Mouse (Mus musculus) granulocyte monocyte progenitor cell, adult 5-6 weeks (primary cell): ENCODE results near the gene Scml4. TPM values are rescaled to one million over a fixed set of nuclear protein-coding genes. Genes with fewer than 3 reads are reported as not detected.

Source experiments
- ATAC-seq: replicated peaks from 2 replicates; pipeline ENCODE4 v1.8.0; 2016; ENCODE audit warnings: mild to moderate bottlenecking, moderate TSS enrichment, inconsistent platforms; ENCODE audit not compliant: poor library complexity, severe bottlenecking
- total RNA-seq, 2 experiments: library from RNA; stranded (forward) in 1 of 2; stranded (reverse) in 1 of 2; fragments of 200-712, 200-1000 nt in 1 of 2; fragments of >200 nt in 1 of 2; fragmentation: Nextera tagmentation in 1 of 2; gene quantifications; 2 replicates each; pipeline ENCODE4 v1.2.3; 2014 to 2017

Gene Scml4
- total RNA-seq (2014; fragmentation: Nextera tagmentation) = not detected in 2 replicates
- total RNA-seq (2017) = 0.05 TPM in 1 of 2 replicates, not detected in the other

DNA sequence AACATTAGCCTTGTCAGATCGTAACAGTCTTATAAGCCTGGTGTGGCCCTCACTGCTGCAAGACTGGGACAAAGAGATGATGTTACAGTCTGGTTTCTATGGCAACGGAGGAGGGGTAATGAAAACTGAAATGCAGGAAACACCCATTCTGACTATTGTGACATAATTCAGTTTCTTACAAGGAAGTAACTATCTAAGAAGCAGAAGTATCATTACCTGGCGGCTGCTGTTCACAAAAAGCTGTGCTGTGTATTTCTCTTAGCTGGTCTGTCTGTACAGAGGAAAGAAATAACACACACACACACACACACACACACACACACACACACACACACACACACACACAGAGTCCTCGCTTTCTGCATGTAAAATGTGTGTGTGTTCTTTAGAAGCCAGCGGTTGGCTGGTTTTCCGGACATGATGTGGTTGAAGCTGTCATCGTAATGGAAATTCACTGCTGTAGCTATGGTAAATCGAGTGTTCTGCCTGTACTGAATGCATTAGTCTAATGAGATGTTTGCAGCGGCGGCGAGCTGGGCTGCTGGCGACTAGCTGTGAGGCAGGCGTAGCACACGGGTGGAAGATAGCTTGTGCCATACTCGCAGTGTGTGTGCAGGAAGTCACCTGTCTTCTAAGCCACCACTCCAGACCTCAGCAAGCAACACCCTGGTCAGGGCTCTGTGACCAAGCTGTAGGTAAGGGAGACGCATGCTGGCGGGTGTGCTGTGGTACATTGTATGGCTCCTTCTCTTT is at the start of gene Scml4:
Gene Scml4, plus strand, starts transcription at position 212 of the 753 bp plus-strand sequence.
- peak; percentile 86 for ATAC-seq

DNA sequence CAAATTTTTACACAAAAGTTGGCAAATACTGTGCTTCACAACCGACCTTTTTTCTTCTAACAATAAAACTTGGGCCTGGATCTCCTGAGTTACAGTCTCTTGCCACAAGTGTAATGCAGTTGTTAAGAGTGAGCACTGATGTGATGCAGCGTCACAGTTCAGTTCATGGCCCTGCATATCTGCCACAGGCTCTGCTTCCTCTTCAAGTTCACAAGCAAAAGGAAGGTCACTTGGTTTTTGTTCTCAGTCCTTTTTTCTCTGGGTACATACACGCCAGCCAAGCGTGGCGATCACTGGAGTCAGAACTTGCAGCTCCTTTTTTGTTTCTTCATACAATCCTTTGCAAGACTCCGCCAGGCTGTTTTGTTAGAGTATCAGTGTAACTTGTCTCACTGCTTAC is 34.2 kb upstream of the Scml4 start:
- no peak for ATAC-seq

DNA sequence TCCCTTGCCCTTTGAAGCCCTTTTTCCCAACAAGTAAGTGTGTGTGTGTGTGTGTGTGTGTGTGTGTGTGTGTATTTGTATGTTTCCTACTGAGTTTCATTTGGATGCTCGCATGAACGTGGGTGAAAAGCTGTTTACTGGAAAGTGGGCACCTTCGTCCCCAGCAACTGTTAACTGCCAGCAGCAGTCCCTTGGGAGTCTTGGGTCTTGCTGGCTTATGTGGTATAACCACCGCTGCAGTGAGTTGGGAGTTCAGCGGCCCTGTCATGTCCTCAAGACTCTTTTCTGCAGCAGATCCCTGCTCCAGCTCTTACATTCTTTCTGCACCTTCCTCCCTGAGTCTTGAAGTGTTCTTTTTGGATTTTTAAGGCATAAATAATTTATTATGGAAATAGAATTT is 33.0 kb upstream of the Scml4 start:
- ATAC-seq = no peak

DNA sequence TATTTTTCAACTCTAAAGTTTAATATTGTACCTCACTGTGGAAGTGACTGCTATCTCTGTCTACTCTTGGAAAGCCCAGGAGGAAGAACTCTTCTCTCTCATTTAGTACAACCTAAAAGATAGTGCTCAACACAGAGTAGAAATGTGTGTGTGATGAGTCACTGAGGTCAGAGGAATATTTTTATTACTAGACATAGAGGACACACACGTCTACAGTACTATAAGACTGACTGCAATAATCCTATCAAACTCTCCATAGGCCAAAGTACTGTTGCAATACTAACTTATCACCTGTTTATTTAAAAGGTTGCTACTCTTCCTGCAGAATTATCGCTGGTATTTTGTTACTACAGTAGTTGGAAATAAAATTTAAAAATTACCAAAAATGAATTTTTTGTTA is 30.2 kb upstream of the Scml4 start:
- ATAC-seq = no peak

DNA sequence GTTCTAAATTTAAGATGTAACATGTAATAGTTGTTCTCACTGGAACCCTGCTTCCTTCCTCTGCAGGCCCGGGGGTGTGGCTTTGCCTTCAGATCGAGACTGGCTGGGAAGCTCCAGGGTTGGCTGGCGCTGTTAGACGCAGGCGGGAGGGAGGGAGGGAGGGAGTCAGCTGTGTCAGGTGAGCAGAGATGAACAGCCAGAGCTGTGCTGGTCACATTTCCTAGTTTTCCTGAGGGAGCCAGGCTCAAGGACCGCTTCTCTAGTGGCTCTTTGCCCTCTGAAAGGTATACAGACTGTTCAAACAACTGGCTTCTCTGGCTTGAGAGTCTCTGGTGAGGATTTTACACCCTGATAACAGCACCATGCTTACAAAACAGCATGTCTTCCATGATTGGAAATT is 29.8 kb upstream of the Scml4 start:
- ATAC-seq = no peak

DNA sequence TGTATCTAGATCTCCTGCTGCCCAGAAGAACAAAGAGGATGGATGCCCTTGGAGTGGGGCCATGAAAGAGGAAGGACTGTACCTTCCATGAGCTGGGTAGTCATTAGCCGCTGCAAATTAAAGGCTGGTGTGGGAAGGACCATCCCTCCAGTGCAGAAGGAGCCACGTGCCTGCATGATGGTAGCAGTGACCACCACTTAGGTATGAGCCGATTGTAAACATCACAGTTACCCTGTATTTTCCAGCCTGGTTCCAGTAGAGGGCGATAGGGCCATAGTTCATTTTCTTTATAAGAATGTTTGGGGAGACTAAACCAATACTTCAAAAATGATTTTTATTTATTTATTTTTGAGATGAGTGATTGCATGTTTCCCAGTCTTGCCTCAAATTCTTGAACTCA is 27.5 kb upstream of the Scml4 start:
- no peak for ATAC-seq

DNA sequence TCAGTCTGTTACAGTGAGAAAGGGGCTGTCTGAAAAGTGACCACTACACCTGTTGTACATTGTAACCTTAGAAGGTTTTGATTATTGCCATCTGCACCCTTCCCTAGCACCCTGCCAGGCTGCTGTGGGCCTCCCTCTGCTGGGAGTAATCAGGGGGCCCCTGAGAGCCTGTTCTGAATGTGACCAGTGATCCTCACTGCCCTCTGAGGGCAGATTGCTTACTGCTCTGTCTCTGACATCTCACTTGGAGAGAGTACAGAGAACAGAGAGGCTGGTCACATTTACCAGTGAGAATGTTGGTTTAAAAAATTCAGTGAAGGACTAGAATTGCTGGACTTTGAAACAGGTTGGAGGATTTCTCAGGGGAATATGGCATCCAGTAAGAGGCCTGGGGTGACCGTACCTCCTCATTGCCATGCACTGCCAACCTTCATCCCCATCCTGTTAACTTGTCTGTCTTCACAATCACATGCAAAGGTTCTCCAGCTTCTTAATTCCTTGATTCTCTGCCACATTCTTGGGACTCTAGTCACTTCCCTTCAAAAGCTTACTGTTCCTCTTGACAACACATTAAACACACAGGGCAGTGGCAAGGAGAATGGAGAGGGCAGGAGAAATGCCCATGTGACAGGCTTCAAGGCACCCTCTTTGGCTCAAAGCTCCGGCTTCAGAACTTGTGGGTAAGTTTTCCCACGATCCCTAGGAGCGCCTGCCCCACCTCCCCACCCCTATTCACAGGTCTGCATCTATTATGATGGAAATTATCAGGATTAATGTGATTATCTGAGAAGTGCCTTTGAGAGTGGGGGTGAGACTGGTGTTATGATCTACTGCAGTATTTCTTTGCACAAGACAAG is 26.1 kb upstream of the Scml4 start:
- no peak for ATAC-seq

DNA sequence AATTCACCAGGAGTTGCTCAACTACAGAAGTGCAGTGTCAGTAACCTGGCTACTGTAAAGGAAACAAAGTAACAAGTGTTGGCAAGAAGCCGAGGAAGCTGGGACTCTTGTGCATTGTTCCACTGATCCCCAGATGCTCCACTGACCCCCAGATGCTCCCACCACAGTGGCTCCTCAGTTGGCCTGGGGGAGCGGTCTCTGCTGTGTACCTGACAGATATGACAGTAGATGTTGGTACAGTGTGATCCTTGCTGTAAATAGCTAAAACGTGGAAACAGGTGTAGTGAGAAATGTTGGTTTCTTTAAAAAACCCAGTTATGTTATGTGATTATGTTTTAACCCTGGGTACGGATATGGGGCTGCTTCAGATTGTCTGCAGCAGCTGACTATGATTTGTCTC is 22.1 kb upstream of the Scml4 start:
- no peak for ATAC-seq

DNA sequence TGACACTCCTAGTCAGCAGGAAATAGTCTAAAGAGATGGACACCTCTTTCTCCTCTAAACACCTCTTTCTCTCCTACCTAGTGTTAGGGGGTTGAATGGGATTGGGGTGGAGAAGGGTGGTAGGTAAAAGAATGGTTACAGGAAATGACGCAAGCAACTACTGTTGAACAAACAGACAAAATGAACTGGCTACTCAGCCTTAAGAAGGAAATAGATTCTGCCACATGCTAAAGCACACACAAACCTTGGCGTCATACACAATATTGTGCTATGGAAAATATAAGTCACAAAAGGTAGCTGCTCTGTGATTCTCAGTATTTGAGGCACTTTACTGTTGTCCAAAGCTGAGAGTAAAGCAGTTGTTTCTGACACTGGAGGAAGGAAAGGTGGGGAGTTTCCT is 21.4 kb upstream of the Scml4 start:
- ATAC-seq = no peak

DNA sequence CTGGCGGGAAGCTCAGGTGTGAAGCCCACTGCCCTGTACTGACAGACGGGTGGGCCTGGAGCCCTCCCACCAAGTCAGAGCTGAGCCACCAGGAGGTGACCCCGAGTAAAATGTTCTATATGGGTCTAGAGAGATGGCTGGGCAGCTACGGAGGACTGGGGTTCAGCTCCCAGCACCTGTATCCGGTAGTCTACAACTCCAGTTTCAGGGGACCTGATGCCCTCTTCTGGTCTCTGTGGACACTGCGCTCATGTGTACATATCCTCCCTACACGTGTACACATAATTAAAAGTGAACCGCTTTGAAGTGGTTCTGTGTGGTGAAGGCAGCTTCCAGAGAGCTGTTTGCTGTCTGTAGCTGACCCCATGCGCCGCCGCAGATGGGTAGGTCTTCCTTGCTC is 20.1 kb upstream of the Scml4 start:
- no peak for ATAC-seq

DNA sequence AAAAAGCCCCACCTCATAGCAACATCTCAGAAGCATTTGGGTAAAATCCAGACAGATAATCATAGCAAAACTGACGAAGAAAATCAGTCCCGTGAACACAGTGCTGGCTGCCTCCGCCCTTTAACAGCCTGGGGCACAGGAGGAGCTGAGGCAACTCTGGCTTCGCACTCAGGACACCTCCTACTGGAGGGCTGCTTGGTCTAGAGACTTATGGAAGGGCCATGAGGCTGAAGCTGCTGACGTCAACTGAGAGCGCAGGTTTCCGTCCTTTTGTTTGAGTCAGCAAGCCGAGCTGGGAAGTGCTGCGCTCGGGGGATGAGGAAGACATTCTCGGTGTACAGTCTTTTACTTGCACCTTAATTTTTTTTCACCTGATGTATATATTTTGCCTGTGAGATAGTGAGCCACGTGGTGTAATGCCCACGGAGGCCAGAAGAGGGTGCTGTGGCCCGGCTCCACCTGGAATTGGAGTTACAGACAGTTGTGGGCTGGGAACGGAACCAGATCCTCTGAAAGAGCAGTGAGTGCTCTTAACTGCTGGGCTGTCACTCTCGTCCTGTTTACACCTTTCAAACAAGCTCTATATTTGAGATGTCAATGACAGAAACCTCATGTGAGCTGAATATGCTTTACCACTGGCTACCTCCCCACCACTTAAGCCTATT is 18.5 kb upstream of the Scml4 start:
- ATAC-seq = peak; percentile 62

DNA sequence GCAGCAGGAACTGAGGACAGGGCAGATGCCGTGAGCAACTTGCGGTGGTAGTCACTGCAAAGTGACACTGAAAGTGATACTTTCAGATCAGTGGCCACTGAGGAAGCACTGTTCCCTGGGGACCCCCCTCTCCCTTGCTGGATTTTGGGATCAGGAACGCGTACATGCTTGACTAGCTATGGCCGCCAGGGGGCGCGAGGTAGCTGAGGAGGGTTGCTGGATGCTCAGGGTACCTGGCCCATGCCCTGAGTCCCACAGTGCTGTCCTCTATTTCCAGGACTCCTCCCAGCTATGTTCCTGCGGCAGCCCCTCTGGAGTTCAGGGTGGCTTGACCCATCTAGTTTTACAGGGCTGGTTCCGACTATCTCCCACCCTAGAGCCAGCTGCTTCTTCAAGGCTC is 17.8 kb upstream of the Scml4 start:
- ATAC-seq = peak; percentile 88

DNA sequence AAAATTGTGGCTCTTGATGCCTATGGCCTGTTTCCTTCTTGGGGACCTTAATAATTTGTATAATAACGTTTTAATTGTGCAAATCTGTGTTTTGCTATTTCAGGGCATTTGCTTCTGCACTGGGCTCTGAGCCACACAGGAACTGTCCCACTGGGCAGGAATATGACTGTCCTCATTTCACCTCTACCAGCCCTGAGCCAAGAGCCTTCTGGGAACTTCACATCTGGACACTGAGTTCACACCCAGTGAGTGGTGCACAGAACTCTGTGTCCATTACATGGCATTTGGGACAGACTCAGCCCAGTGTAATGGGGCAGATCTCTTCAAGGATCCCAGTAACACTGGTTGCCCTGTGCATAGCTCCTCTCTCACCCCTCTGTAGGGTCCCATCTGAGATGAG is 16.8 kb upstream of the Scml4 start:
- no peak for ATAC-seq

DNA sequence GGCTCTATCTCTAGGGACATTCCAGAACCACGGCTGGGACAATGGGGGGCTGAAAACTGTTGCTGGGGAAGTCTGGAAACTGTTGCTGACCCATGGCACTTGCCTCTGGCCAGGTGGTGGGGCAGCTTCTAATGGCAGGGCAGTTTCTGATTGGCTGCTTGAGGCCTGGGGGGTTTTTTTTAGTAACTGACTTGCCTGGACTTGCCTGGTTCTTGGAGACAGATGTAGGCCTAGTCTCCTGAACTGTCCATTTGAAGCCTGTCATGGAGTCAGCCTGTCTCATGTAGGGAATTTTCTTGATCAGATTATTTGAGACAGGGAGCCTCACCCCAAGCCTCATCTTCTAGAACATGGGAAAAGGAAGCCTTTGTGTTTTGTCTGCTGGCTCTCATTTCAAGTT is 14.7 kb upstream of the Scml4 start:
- ATAC-seq = no peak

DNA sequence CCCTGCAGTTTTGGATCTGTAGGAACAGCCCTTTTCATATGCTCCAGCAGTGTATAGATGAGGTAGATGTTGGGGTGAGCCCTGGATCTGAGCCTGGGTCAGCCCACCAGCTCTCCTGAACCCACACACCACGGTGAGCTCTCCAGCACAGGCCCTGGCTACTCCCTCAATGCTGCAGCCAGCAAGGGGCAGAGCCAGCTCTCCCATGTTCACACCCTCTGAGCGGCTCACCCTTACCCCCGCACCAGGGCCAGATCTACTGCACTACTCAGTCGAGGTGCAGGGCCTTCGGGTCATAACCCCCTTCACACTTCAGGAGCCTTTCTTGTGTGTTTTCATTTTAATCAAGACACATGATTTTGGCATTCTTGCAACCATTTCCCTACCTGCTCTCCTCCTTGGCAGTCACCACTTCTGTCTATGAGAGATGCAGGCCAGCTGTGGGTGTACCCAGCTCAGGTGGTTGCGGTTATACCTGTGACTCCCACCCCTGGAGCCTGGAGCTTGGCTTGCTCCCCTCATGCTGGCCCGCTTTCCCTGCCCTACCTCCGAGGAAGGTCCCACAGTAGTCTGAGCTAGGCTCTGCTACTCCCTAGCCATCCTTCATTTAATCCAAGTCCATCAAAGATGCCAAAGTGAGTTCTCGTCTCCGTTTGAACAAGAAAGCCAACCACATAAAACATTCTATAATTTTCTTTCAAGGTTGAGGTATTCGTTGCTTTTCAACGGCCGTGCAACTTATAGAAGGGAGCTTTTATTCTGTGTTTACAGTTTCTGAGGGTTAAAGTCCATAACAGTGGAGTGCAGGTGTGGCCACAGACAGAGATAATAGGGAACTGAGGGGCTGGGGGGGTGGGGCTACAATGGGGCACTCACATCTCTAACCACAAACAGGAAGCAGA is 11.7 kb upstream of the Scml4 start:
- peak; percentile 44; the same call in 1 of the 2 replicates for ATAC-seq

DNA sequence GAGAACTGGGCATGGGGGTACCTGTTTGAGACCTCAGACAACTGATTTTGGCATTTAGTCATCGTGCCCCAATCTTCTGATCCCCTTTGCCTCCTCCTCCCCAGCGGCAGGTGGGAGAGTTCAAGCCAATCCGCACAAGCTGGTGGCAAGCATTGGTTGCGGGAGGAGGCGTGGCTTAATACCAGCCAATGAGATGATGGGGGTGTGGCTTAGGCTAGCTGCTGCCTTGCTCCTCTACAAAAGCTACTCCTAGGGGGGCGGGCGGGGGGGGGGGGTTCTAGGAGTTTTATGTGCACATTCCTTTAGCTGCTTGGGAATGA is 11.1 kb upstream of the Scml4 start:
- no peak; the same call in 1 of the 2 replicates for ATAC-seq

DNA sequence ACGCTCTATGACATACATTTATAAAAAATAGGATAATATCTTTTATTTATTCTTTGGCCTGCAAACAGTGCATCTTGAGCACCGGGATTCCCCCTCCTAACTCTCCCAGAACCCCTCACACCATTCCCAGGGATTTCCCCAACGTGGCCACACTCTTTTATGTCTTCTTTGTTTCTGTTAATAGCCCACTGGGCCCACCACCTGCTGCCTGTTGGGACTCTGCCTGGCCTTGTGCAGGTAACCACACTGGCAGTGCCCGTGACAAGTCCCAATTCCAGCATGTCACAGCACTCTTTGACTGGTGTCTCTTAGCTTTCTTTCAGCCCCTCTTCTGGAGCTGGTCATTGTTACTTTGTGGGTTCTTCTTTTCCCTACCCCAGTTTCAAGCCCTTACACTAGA is 5.3 kb upstream of the Scml4 start:
- ATAC-seq = no peak

DNA sequence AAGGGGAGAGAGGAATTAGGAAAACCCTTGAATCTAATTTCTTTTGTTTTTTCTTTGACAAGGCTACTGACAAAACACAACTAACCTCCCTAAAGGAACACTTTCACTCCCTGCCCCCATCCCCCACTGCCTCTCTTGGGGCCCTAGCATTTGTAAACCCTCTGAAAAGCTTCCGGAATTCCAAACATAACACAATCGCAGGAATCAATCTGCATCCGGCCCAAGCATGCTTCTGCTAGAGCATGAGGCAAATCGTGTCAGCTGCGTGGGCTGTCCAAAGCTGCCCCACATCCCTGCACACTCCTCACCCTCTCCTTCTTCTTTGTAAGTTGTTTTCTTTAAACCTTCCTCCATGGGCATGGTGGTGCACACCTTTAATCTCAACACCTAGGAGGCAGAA is 4.9 kb upstream of the Scml4 start:
- ATAC-seq = no peak

DNA sequence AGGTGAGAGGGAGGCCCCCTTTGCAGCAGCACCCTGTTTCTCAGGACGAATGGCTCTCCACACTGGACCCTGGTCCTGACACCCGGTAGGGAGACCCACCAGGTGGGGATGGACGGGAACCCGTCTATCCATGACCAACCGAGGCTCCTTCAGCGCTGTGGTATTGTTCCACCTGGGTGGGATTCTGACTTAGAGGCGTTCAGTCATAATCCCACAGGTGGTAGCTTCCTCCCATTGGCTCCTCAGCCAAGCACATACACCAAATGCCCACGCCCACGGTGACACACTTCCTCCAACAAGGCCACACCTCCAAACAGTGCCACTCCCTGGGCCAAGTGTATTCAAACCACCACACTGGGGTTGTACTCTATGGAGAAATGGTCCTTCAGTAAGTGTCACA is 3.6 kb upstream of the Scml4 start:
- ATAC-seq = no peak

DNA sequence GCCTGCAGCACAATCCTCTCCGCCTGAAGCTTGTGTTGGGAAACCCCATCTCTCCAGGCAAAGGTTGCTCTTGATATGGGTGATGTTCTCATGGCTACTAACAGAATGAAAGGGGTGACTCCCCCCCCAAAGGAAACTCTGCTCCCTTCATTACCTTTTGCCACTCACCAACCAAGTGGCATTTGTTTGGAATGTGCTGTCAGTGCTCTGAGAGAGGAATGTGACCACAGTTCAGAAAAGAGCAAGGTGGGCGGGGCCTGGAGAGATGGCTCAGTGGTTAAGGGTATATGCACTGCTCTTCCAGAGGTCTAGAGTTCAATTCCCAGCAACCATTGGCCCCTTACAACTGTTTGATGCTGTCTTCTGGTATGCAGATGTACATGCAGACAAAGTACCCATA is 3.1 kb upstream of the Scml4 start:
- ATAC-seq = no peak
